Mouse (Mus musculus) bone marrow, adult 2 months (tissue): ENCODE results near the gene B4galnt3. TPM values are rescaled to one million over a fixed set of nuclear protein-coding genes. Genes with fewer than 3 reads are reported as not detected.

Experiments
- H3K27ac ChIP-seq: fragments of 200-500 bp; 2 replicates; pipeline ENCODE4 v1.5.1; 2012; ENCODE audit warnings: low read depth, mild to moderate bottlenecking, control low read depth, inconsistent platforms, low read length; ENCODE audit not compliant: control insufficient read depth, poor library complexity, insufficient read depth
- H3K4me1 ChIP-seq: fragments of 200-500 bp; 2 replicates; pipeline ENCODE4 v1.6.1; 2011; ENCODE audit warnings: low read length; ENCODE audit not compliant: control insufficient read depth, insufficient read depth
- H3K4me3 ChIP-seq: fragments of 200-500 bp; replicated peaks from 2 replicates; pipeline ENCODE3; 2011; ENCODE audit warnings: mild to moderate bottlenecking, low read depth, low read length, control low read depth; ENCODE audit not compliant: control insufficient read depth
- CTCF ChIP-seq: fragments of 200-500 bp; IDR thresholded peaks from 2 replicates; pipeline ENCODE4 v1.5.1; 2011; ENCODE audit warnings: low read length, control low read depth; ENCODE audit not compliant: control insufficient read depth, insufficient read depth
- POLR2A ChIP-seq: fragments of 200-500 bp; IDR thresholded peaks from 2 replicates; pipeline ENCODE4 v1.6.1; 2011; ENCODE audit warnings: low read depth, mild to moderate bottlenecking, control low read depth, low read length, borderline replicate concordance; ENCODE audit not compliant: control insufficient read depth
- WGBS: fragments of 180-500 bp; shearing (Covaris S2); methylation state at CpG from one replicate; pipeline ENCODE4 v1.1.7; 2018; 5-methylcytosine and 5-hydroxymethylcytosine counted together
- polyA plus RNA-seq: library from polyadenylated mRNA; stranded (reverse); fragments of >200 nt; gene quantifications from 2 replicates; pipeline ENCODE4 v1.2.4, GENCODE M21; 2011; ENCODE audit warnings: low replicate concordance; ENCODE audit not compliant: missing spikeins, insufficient read depth, insufficient read length

B4galnt3 gene
- polyA plus RNA-seq, 1 experiment: 1.0 TPM

GRCm38 (mm10) chr6:120183771-120184170 lies 110.6 kb downstream of the B4galnt3 start:
- Histone ChIP-seq H3K4me1 (peaks cover 3% of the 10 kb centered on the region), H3K4me3 (no peak overlapping the region), H3K27ac (no peak overlapping the region)
- 87% methylated on average over 4 of the region's 4 CpGs for WGBS
- TF ChIP-seq CTCF: no peak
- TF ChIP-seq POLR2A: no peak

GRCm38 (mm10) chr6:120182160-120182559 lies 112.2 kb downstream of the B4galnt3 start:
- Histone ChIP-seq H3K27ac (no peak overlapping the region), H3K4me1 (peaks cover 3% of the 10 kb centered on the region), H3K4me3 (no peak overlapping the region)
- TF ChIP-seq POLR2A (no peak), CTCF (no peak)
- WGBS: 89% methylated on average over 5 of the region's 5 CpGs

- Histone ChIP-seq H3K27ac (no peak overlapping the region), H3K4me1 (peaks cover 3% of the 10 kb centered on the region), H3K4me3 (no peak overlapping the region)
- no peak for TF ChIP-seq POLR2A
- no peak for TF ChIP-seq CTCF
- WGBS: 90% methylated on average over 4 of the region's 4 CpGs
Measured at GRCm38 (mm10) chr6:120180492-120180891, 113.9 kb downstream of the B4galnt3 start.

GRCm38 (mm10) chr6:120179756-120180206 lies 114.6 kb downstream of the B4galnt3 start:
- 42% methylated on average over 8 of the region's 8 CpGs for WGBS
- H3K27ac ChIP-seq: peak overlapping the region; percentile 80
- no peak for TF ChIP-seq POLR2A
- TF ChIP-seq CTCF: no peak
- H3K4me1 ChIP-seq: peaks cover 3% of the 10 kb centered on the region
- no peak overlapping the region for H3K4me3 ChIP-seq

- Histone ChIP-seq H3K4me3 (no peak overlapping the region), H3K4me1 (peaks cover 3% of the 10 kb centered on the region), H3K27ac (peak overlapping the region; percentile 80)
- WGBS: 48% methylated on average over 6 of the region's 6 CpGs
- TF ChIP-seq CTCF: no peak
- no peak for TF ChIP-seq POLR2A
Measured at GRCm38 (mm10) chr6:120179044-120179755, 115.2 kb downstream of the B4galnt3 start.

GRCm38 (mm10) chr6:120175650-120176049 lies 118.7 kb downstream of the B4galnt3 start:
- H3K27ac ChIP-seq: peak overlapping the region; percentile 41

GRCm38 (mm10) chr6:120174602-120175115 lies 119.7 kb downstream of the B4galnt3 start:
- TF ChIP-seq CTCF: no peak
- 0 out of 2 replicates have a peak, but pooled peaks have one; percentile 33 for TF ChIP-seq POLR2A
- Histone ChIP-seq H3K27ac (peak overlapping the region; percentile 91), H3K4me3 (peak overlapping the region; percentile 50), H3K4me1 (peaks cover 9% of the 10 kb centered on the region)
- 41% methylated on average over 7 of the region's 7 CpGs for WGBS

More at GRCm38 (mm10) chr6:120175650-120176049, 118.7 kb downstream of the B4galnt3 start:
- Histone ChIP-seq H3K4me1 (peaks cover 9% of the 10 kb centered on the region), H3K4me3 (peak overlapping the region; percentile 25)
- 89% methylated on average over 4 of the region's 4 CpGs for whole genome bisulfite sequencing
- no peak for TF ChIP-seq POLR2A
- TF ChIP-seq CTCF: no peak

GRCm38 (mm10) chr6:120174028-120174601 lies 120.2 kb downstream of the B4galnt3 start:
- WGBS: 44% methylated on average over 6 of the region's 6 CpGs
- peaks cover 6% of the 10 kb centered on the region; the same call in 1 of the 2 replicates for H3K4me1 ChIP-seq
- no peak for TF ChIP-seq POLR2A
- no peak for TF ChIP-seq CTCF

More at GRCm38 (mm10) chr6:120174028-120174601, 120.2 kb downstream of the B4galnt3 start:
- H3K4me3 ChIP-seq: no peak overlapping the region
- peak overlapping the region; percentile 91 for H3K27ac ChIP-seq
